Mouse (Mus musculus): ENCODE data around the gene Krtap6-5. TPM values are rescaled to one million over a fixed set of nuclear protein-coding genes. Genes with fewer than 3 reads are reported as not detected.

Krtap6-5 gene
- polyA plus RNA-seq, 1 experiment from 2014 or later = not detected

Other genes starting within 250 kb of the Krtap6-5 start
- gene Gm20741, start 235.7 kb downstream of the Krtap6-5 start, polyA plus RNA-seq (2014; fragmentation: Nextera tagmentation; extraction: Ambion mirVana) = not detected in 2 replicates
- gene Krtap15, start 227.7 kb downstream of the Krtap6-5 start, polyA plus RNA-seq (2014; fragmentation: Nextera tagmentation; extraction: Ambion mirVana) = not detected in 2 replicates
- not detected in 2 replicates for gene Krtap14, start 221.7 kb downstream of the Krtap6-5 start, polyA plus RNA-seq (2014; fragmentation: Nextera tagmentation; extraction: Ambion mirVana)
- not detected in 2 replicates for gene Krtap19-1, start 178.5 kb downstream of the Krtap6-5 start, polyA plus RNA-seq (2014; fragmentation: Nextera tagmentation; extraction: Ambion mirVana)
- not detected in 2 replicates for gene Krtap19-2, start 173.6 kb downstream of the Krtap6-5 start, polyA plus RNA-seq (2014; fragmentation: Nextera tagmentation; extraction: Ambion mirVana)
- gene Krtap19-3, start 169.8 kb downstream of the Krtap6-5 start, polyA plus RNA-seq (2014; fragmentation: Nextera tagmentation; extraction: Ambion mirVana) = not detected in 2 replicates
- not detected in 2 replicates for gene Krtap19-4, start 162.8 kb downstream of the Krtap6-5 start, polyA plus RNA-seq (2014; fragmentation: Nextera tagmentation; extraction: Ambion mirVana)
- not detected in 2 replicates for gene Krtap19-5, start 151.4 kb downstream of the Krtap6-5 start, polyA plus RNA-seq (2014; fragmentation: Nextera tagmentation; extraction: Ambion mirVana)
- not detected in 2 replicates for gene Krtap19-9b, start 115.6 kb downstream of the Krtap6-5 start, polyA plus RNA-seq (2014; fragmentation: Nextera tagmentation; extraction: Ambion mirVana)
- gene Krtap16-3, start 85.0 kb downstream of the Krtap6-5 start, polyA plus RNA-seq (2014; fragmentation: Nextera tagmentation; extraction: Ambion mirVana) = not detected in 2 replicates
- gene Krtap22-2, start 37.1 kb downstream of the Krtap6-5 start, polyA plus RNA-seq (2014; fragmentation: Nextera tagmentation; extraction: Ambion mirVana) = not detected in 2 replicates
- gene Gm10229, start 32.6 kb downstream of the Krtap6-5 start, polyA plus RNA-seq (2014; fragmentation: Nextera tagmentation; extraction: Ambion mirVana) = not detected in 2 replicates
- gene Krtap6-1, start 16.2 kb downstream of the Krtap6-5 start, polyA plus RNA-seq (2014; fragmentation: Nextera tagmentation; extraction: Ambion mirVana) = not detected in 2 replicates
- not detected in 2 replicates for gene Gm10228, start 6.4 kb downstream of the Krtap6-5 start, polyA plus RNA-seq (2014; fragmentation: Nextera tagmentation; extraction: Ambion mirVana)
- gene 1110025L11Rik, start 16.1 kb upstream of the Krtap6-5 start, polyA plus RNA-seq (2014; fragmentation: Nextera tagmentation; extraction: Ambion mirVana) = not detected in 2 replicates
- gene Krtap6-3, start 36.1 kb upstream of the Krtap6-5 start, polyA plus RNA-seq (2014; fragmentation: Nextera tagmentation; extraction: Ambion mirVana) = not detected in 2 replicates
- not detected in 2 replicates for gene Gm6358, start 93.0 kb upstream of the Krtap6-5 start, polyA plus RNA-seq (2014; fragmentation: Nextera tagmentation; extraction: Ambion mirVana)
- not detected in 2 replicates for gene Gm10061, start 103.2 kb upstream of the Krtap6-5 start, polyA plus RNA-seq (2014; fragmentation: Nextera tagmentation; extraction: Ambion mirVana)
- not detected in 2 replicates for gene Gm9789, start 110.1 kb upstream of the Krtap6-5 start, polyA plus RNA-seq (2014; fragmentation: Nextera tagmentation; extraction: Ambion mirVana)
- gene Gm7735, start 121.6 kb upstream of the Krtap6-5 start, polyA plus RNA-seq (2014; fragmentation: Nextera tagmentation; extraction: Ambion mirVana) = not detected in 2 replicates
- gene 1110057P08Rik, start 126.9 kb upstream of the Krtap6-5 start, polyA plus RNA-seq (2014; fragmentation: Nextera tagmentation; extraction: Ambion mirVana) = not detected in 2 replicates
- not detected in 2 replicates for gene Krtap20-2, start 158.0 kb upstream of the Krtap6-5 start, polyA plus RNA-seq (2014; fragmentation: Nextera tagmentation; extraction: Ambion mirVana)

Measured in heart, embryonic 11.5 days (tissue).